Mouse (Mus musculus): ENCODE measurements at regions not wholly inside any gene's neighbourhood (a gene's known extent, or its start where the extent isn't known, plus 50 kb on each side); places are given as distances from the start of the nearest gene placed in this dataset.

- Histone ChIP-seq H3K9me3 (no peaks in the 10 kb centered on the region), H3K27me3 (peaks cover 7% of the 10 kb centered on the region; the same call in 1 of the 2 replicates), H3K4me1 (no peaks in the 10 kb centered on the region), H3K27ac (no peak overlapping the region), H3K4me2 (no peak overlapping the region), H3K9ac (no peak overlapping the region), H3K4me3 (no peak overlapping the region), H3K36me3 (no peaks in the 10 kb centered on the region)
- 36% methylated on average over 9 of the region's 9 CpGs for WGBS
- no peak for ATAC-seq (ENCODE audit: insufficient number of reproducible peaks, low FRiP score, low TSS enrichment, low read depth)
These were observed 50.6 kb upstream of the Grik3 start for GRCm38 (mm10) chr4:125439856-125440255.

DNA sequence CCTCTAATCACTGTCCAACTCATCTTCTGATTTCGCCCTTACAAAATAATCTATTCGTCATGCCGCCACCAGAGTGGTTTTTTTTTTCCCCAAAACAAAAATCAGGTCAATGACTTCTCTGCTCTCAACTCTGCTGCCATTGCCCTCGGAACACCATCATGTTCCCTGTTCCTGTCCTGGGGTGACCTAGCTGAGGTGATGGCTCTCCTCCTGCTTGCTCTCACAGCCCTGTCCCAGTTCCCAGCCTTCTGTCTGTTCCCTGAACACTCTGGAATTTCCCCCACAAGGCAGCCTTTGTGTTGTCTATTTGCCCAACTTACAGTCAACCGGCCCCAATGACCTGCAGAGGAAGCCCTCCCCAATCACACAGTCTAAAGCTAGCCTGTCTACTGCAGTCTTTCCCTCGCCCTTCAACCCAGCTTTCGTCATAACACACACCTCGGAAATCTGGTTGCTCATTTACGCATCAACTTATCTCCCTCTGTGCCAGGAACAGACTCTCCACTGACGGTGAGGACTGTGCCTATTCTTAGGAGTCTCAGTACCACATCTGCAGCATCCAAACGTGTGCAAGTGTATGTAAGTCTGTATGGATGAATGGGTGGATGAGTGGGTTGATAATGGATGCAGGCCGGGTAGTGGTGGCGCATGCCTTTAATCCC lies 53.2 kb upstream of the Grik3 start:
- Histone ChIP-seq H3K9me3 (no peaks in the 10 kb centered on the region), H3K36me3 (no peaks in the 10 kb centered on the region), H3K9ac (no peak overlapping the region), H3K4me2 (no peak overlapping the region), H3K4me3 (no peak overlapping the region), H3K27me3 (peaks cover 7% of the 10 kb centered on the region; the same call in 1 of the 2 replicates), H3K4me1 (no peaks in the 10 kb centered on the region), H3K27ac (no peak overlapping the region)
- WGBS: 81% methylated on average over 13 of the region's 13 CpGs
- ATAC-seq (ENCODE audit: insufficient number of reproducible peaks, low FRiP score, low TSS enrichment, low read depth): no peak

DNA sequence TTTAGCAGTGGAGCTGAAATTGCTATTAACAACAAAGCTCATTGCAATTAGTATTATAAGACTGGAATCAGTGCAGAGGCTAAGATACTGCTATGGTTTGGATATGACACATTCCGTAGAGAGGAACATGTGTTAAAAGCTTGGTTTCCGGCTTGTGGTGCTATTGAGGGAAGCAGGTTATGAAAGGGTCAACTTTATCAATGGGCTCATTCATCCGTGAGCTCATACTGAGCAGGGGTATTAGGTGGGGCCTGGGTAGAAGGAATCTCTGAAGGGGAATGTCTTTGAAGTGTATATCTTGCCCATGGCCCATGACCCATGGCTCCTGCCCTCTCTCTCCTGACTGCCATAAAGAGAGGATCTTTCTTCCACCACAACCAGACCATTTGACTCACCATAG lies 57.0 kb upstream of the Grik3 start:
- Histone ChIP-seq H3K9ac (no peak overlapping the region), H3K27ac (no peak overlapping the region), H3K4me1 (no peaks in the 10 kb centered on the region), H3K4me3 (no peak overlapping the region), H3K27me3 (no peaks in the 10 kb centered on the region), H3K36me3 (no peaks in the 10 kb centered on the region), H3K4me2 (no peak overlapping the region), H3K9me3 (no peaks in the 10 kb centered on the region)
- ATAC-seq (ENCODE audit: insufficient number of reproducible peaks, low FRiP score, low TSS enrichment, low read depth): no peak
- WGBS: 71% methylated on average over 3 of the region's 3 CpGs

GRCm38 (mm10) chr4:125431648-125432047 lies 58.9 kb upstream of the Grik3 start:
- Histone ChIP-seq H3K9me3 (no peaks in the 10 kb centered on the region), H3K4me2 (no peak overlapping the region), H3K27me3 (no peaks in the 10 kb centered on the region), H3K4me3 (no peak overlapping the region), H3K27ac (no peak overlapping the region), H3K9ac (no peak overlapping the region), H3K4me1 (no peaks in the 10 kb centered on the region), H3K36me3 (no peaks in the 10 kb centered on the region)
- no peak for ATAC-seq (ENCODE audit: insufficient number of reproducible peaks, low FRiP score, low TSS enrichment, low read depth)

DNA sequence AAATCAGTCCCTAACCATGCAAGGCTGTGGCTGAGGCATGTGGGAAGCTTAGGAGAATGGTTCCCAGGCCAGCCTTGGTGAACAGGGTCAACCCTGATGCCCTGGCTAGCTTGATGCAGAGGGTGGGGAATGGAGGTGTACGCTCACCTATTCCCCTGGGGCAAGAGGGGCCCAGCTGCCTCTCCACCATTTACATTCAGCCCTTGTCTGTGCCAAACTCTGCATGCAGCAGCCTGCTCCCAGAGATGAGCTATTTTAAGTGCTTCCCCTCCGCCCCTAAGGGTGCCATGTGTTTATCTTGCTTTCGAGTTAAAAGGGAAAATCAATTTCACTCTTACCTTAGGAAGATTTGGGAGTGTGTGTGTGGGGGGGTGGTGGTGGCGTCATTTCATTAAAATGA lies 59.7 kb upstream of the Grik3 start:
- ATAC-seq (ENCODE audit: insufficient number of reproducible peaks, low FRiP score, low TSS enrichment, low read depth): no peak
- H3K9me3 ChIP-seq: no peaks in the 10 kb centered on the region
- no peaks in the 10 kb centered on the region for H3K27me3 ChIP-seq
- H3K4me3 ChIP-seq: no peak overlapping the region
- no peak overlapping the region for H3K9ac ChIP-seq
- H3K36me3 ChIP-seq: no peaks in the 10 kb centered on the region
- H3K27ac ChIP-seq: no peak overlapping the region
- H3K4me2 ChIP-seq: no peak overlapping the region
- H3K4me1 ChIP-seq: no peaks in the 10 kb centered on the region
- 51% methylated on average over 4 of the region's 4 CpGs for WGBS

GRCm38 (mm10) chr4:125428736-125429135 lies 61.8 kb upstream of the Grik3 start:
- Histone ChIP-seq H3K36me3 (no peaks in the 10 kb centered on the region), H3K9me3 (no peaks in the 10 kb centered on the region), H3K4me3 (no peak overlapping the region), H3K27ac (no peak overlapping the region), H3K4me1 (no peaks in the 10 kb centered on the region), H3K4me2 (no peak overlapping the region), H3K9ac (no peak overlapping the region), H3K27me3 (peaks cover 17% of the 10 kb centered on the region)
- 74% methylated on average over 14 of the region's 14 CpGs for WGBS
- no peak for ATAC-seq (ENCODE audit: insufficient number of reproducible peaks, low FRiP score, low TSS enrichment, low read depth)

- no peaks in the 10 kb centered on the region for H3K36me3 ChIP-seq
- H3K4me3 ChIP-seq: no peak overlapping the region
- WGBS: 26% methylated on average over 5 of the region's 5 CpGs
- H3K4me1 ChIP-seq: no peaks in the 10 kb centered on the region
- no peak overlapping the region for H3K27ac ChIP-seq
- no peak overlapping the region for H3K4me2 ChIP-seq
- H3K27me3 ChIP-seq: peaks cover 34% of the 10 kb centered on the region
- no peak; the same call in 1 of the 2 replicates for ATAC-seq (ENCODE audit: insufficient number of reproducible peaks, low FRiP score, low TSS enrichment, low read depth)
- no peaks in the 10 kb centered on the region for H3K9me3 ChIP-seq
- H3K9ac ChIP-seq: no peak overlapping the region
These were observed 69.8 kb upstream of the Grik3 start for GRCm38 (mm10) chr4:125420561-125421241.

- Histone ChIP-seq H3K27ac (no peak overlapping the region), H3K36me3 (no peaks in the 10 kb centered on the region), H3K9me3 (no peaks in the 10 kb centered on the region), H3K4me2 (no peak overlapping the region), H3K4me1 (no peaks in the 10 kb centered on the region), H3K4me3 (no peak overlapping the region), H3K9ac (no peak overlapping the region), H3K27me3 (peaks cover 25% of the 10 kb centered on the region)
- no peak for ATAC-seq (ENCODE audit: insufficient number of reproducible peaks, low FRiP score, low TSS enrichment, low read depth)
- 41% methylated on average over 12 of the region's 12 CpGs for WGBS
These were observed 70.8 kb upstream of the Grik3 start for GRCm38 (mm10) chr4:125419491-125420255.

DNA sequence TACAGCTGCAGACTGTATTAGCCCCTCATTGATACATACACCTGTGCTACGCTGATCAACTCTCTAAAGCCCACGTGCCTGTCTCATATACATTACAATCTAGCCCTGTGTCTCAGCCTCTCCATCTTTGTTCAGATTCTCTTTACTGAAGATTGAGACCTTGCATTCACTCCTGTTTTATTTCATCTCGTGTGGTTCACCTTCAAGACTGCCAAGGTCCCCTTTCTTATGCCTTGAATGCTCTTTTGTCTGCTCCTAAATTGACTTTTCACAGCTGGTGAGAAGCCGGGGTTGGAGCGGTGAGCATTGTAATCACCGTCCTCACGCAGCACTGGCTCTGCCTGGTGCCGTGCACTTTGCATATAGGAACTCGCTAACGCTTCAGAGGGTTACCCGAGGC lies 75.2 kb upstream of the Grik3 start:
- 40% methylated on average over 11 of the region's 11 CpGs for WGBS
- no peak for ATAC-seq (ENCODE audit: insufficient number of reproducible peaks, low FRiP score, low TSS enrichment, low read depth)
- H3K4me2 ChIP-seq: no peak overlapping the region

GRCm38 (mm10) chr4:125413833-125414719 lies 76.4 kb upstream of the Grik3 start:
- H3K9me3 ChIP-seq: no peaks in the 10 kb centered on the region
- H3K4me2 ChIP-seq: no peak overlapping the region
- H3K9ac ChIP-seq: no peak overlapping the region
- no peak for ATAC-seq (ENCODE audit: insufficient number of reproducible peaks, low FRiP score, low TSS enrichment, low read depth)
- H3K27ac ChIP-seq: no peak overlapping the region
- no peak overlapping the region for H3K4me3 ChIP-seq
- peaks cover 6% of the 10 kb centered on the region for H3K27me3 ChIP-seq
- WGBS: 75% methylated on average over 7 of the region's 7 CpGs
- no peaks in the 10 kb centered on the region for H3K4me1 ChIP-seq
- H3K36me3 ChIP-seq: no peaks in the 10 kb centered on the region

More for the DNA sequence above, 75.2 kb upstream of the Grik3 start:
- Histone ChIP-seq H3K9ac (no peak overlapping the region), H3K4me3 (no peak overlapping the region), H3K27ac (no peak overlapping the region), H3K4me1 (no peaks in the 10 kb centered on the region), H3K36me3 (no peaks in the 10 kb centered on the region), H3K9me3 (no peaks in the 10 kb centered on the region), H3K27me3 (peaks cover 6% of the 10 kb centered on the region)

GRCm38 (mm10) chr4:125410736-125411441 lies 79.6 kb upstream of the Grik3 start:
- H3K4me3 ChIP-seq: no peak overlapping the region
- H3K4me2 ChIP-seq: no peak overlapping the region
- H3K9me3 ChIP-seq: no peaks in the 10 kb centered on the region
- 29% methylated on average over 8 of the region's 8 CpGs for WGBS
- no peak overlapping the region for H3K27ac ChIP-seq
- ATAC-seq (ENCODE audit: insufficient number of reproducible peaks, low FRiP score, low TSS enrichment, low read depth): no peak
- peaks cover 9% of the 10 kb centered on the region for H3K4me1 ChIP-seq
- no peak overlapping the region for H3K9ac ChIP-seq
- H3K36me3 ChIP-seq: no peaks in the 10 kb centered on the region
- 0 out of 2 replicates have a peak, but pooled peaks cover 4% of the 10 kb centered on the region for H3K27me3 ChIP-seq
